Mouse (Mus musculus) hindbrain, embryonic 14.5 days (tissue): ENCODE data around the gene Rbpjl. TPM values are rescaled to one million over a fixed set of nuclear protein-coding genes. Genes with fewer than 3 reads are reported as not detected.

ENCODE experiments used
- ATAC-seq: fragments of 200-750 bp; cut with Nextera tagmentation; 2 replicates; pipeline ENCODE4 v1.8.0; 2017; ENCODE audit warnings: moderate number of reproducible peaks, mild to moderate bottlenecking, moderate TSS enrichment, moderate library complexity; ENCODE audit not compliant: low FRiP score
- DNase-seq: peaks from one replicate; pipeline ENCODE4 v3.0.0-alpha.2; 2015; ENCODE audit warnings: low spot score
- H3K27ac ChIP-seq: fragments of 300-500 bp; sonication (generic); 2 replicates; pipeline ENCODE4 v1.5.1; 2014; ENCODE audit warnings: mild to moderate bottlenecking, moderate library complexity
- H3K27me3 ChIP-seq: fragments of 300-500 bp; sonication (generic); 2 replicates; pipeline ENCODE4 v1.6.1; 2014; ENCODE audit warnings: mild to moderate bottlenecking, low read length, mixed read lengths; ENCODE audit not compliant: control insufficient read depth, insufficient read depth
- H3K36me3 ChIP-seq: fragments of 300-500 bp; sonication (generic); replicated peaks from 2 replicates; pipeline ENCODE4 v1.6.1; 2014; ENCODE audit not compliant: control insufficient read depth, insufficient read depth
- H3K4me1 ChIP-seq: fragments of 300-500 bp; sonication (generic); replicated peaks from 2 replicates; pipeline ENCODE4 v1.6.1; 2014; ENCODE audit warnings: antibody characterized with exemption, low read length, mixed read lengths; ENCODE audit not compliant: control insufficient read depth, insufficient read depth
- H3K4me2 ChIP-seq: fragments of 300-500 bp; sonication (generic); replicated peaks from 2 replicates; pipeline ENCODE4 v1.6.1; 2014; ENCODE audit warnings: mild to moderate bottlenecking, moderate library complexity
- H3K4me3 ChIP-seq: fragments of 300-500 bp; sonication (generic); replicated peaks from 2 replicates; pipeline ENCODE4 v1.5.1; 2014; ENCODE audit warnings: mild to moderate bottlenecking, low read length
- H3K9ac ChIP-seq: fragments of 300-500 bp; sonication (generic); 2 replicates; pipeline ENCODE4 v1.6.1; 2014
- H3K9me3 ChIP-seq: fragments of 300-500 bp; sonication (generic); 2 replicates; pipeline ENCODE4 v1.6.1; 2016; ENCODE audit warnings: low read length; ENCODE audit not compliant: control insufficient read depth
- WGBS: fragments of 180-500 bp; shearing (Covaris S2); extraction: QIAGEN DNeasy Blood & Tissue Kit; methylation state at CpG from one replicate; pipeline ENCODE4 v1.1.7; 2014; 5-methylcytosine and 5-hydroxymethylcytosine counted together
- polyA plus RNA-seq: library from polyadenylated mRNA; unstranded; fragments of >200 nt; fragmentation: Nextera tagmentation; extraction: Ambion mirVana; gene quantifications from 2 replicates; pipeline ENCODE4 v1.2.1, GENCODE M21; 2014

Rbpjl gene
- polyA plus RNA-seq, 1 experiment from 2014 or later = 0.15 TPM

- no peak overlapping the region for H3K9ac ChIP-seq
- 85% methylated on average over 3 of the region's 3 CpGs for WGBS
- H3K4me2 ChIP-seq = no peak overlapping the region
- H3K27me3 ChIP-seq = peaks cover 20% of the 10 kb centered on the region
- DNase-seq = no peak
- ATAC-seq = no peak
- H3K9me3 ChIP-seq = no peaks in the 10 kb centered on the region
- no peak overlapping the region for H3K4me3 ChIP-seq
- no peak overlapping the region for H3K27ac ChIP-seq
- peaks cover 7% of the 10 kb centered on the region for H3K4me1 ChIP-seq
- no peaks in the 10 kb centered on the region for H3K36me3 ChIP-seq
Observed at GRCm38 (mm10) chr2:164445399-164446085, 42.6 kb downstream of the Rbpjl start.

GRCm38 (mm10) chr2:164446086-164446469, 43.1 kb downstream of the Rbpjl start:
- H3K4me3 ChIP-seq = no peak overlapping the region
- no peaks in the 10 kb centered on the region for H3K36me3 ChIP-seq
- no peak for ATAC-seq
- no peak overlapping the region for H3K9ac ChIP-seq
- no peak overlapping the region for H3K27ac ChIP-seq
- no peak for DNase-seq
- peaks cover 17% of the 10 kb centered on the region for H3K27me3 ChIP-seq
- WGBS = 88% methylated on average over 3 of the region's 3 CpGs
- H3K4me2 ChIP-seq = no peak overlapping the region
- no peaks in the 10 kb centered on the region for H3K9me3 ChIP-seq
- H3K4me1 ChIP-seq = peaks cover 7% of the 10 kb centered on the region

GRCm38 (mm10) chr2:164448140-164448539, 45.2 kb downstream of the Rbpjl start:
- Histone ChIP-seq H3K9me3 (no peaks in the 10 kb centered on the region), H3K4me2 (no peak overlapping the region), H3K4me3 (no peak overlapping the region), H3K9ac (no peak overlapping the region), H3K4me1 (no peaks in the 10 kb centered on the region), H3K27ac (no peak overlapping the region), H3K36me3 (no peaks in the 10 kb centered on the region), H3K27me3 (no peaks in the 10 kb centered on the region)
- ATAC-seq (no peak), DNase-seq (no peak)
- 86% methylated on average over 1 of the region's 1 CpGs for WGBS

GRCm38 (mm10) chr2:164448921-164449320, 46.0 kb downstream of the Rbpjl start:
- Histone ChIP-seq H3K9me3 (no peaks in the 10 kb centered on the region), H3K27me3 (no peaks in the 10 kb centered on the region), H3K4me3 (no peak overlapping the region), H3K36me3 (no peaks in the 10 kb centered on the region), H3K4me1 (no peaks in the 10 kb centered on the region), H3K27ac (no peak overlapping the region), H3K9ac (no peak overlapping the region), H3K4me2 (no peak overlapping the region)
- 79% methylated on average over 5 of the region's 5 CpGs for WGBS
- DNase-seq = no peak
- ATAC-seq = no peak

GRCm38 (mm10) chr2:164449341-164450042, 46.6 kb downstream of the Rbpjl start:
- H3K4me2 ChIP-seq = no peak overlapping the region
- no peak overlapping the region for H3K4me3 ChIP-seq
- no peaks in the 10 kb centered on the region for H3K36me3 ChIP-seq
- no peak overlapping the region for H3K27ac ChIP-seq
- H3K4me1 ChIP-seq = no peaks in the 10 kb centered on the region
- no peak overlapping the region for H3K9ac ChIP-seq
- WGBS = 86% methylated on average over 14 of the region's 14 CpGs
- no peaks in the 10 kb centered on the region for H3K27me3 ChIP-seq
- no peaks in the 10 kb centered on the region for H3K9me3 ChIP-seq
- ATAC-seq (no peak), DNase-seq (no peak)

- Histone ChIP-seq H3K36me3 (no peaks in the 10 kb centered on the region), H3K27me3 (no peaks in the 10 kb centered on the region), H3K4me3 (no peak overlapping the region), H3K27ac (no peak overlapping the region), H3K4me1 (0 out of 2 replicates have a peak, but pooled peaks cover 6% of the 10 kb centered on the region), H3K4me2 (no peak overlapping the region), H3K9ac (no peak overlapping the region), H3K9me3 (no peaks in the 10 kb centered on the region)
- ATAC-seq (no peak), DNase-seq (no peak)
- 44% methylated on average over 13 of the region's 13 CpGs for WGBS
Observed at GRCm38 (mm10) chr2:164452000-164452676, 49.2 kb downstream of the Rbpjl start.

- WGBS = 80% methylated on average over 14 of the region's 14 CpGs
- DNase-seq (no peak), ATAC-seq (no peak)
Observed at GRCm38 (mm10) chr2:164453047-164453757, 50.3 kb downstream of the Rbpjl start.

GRCm38 (mm10) chr2:164453887-164454500, 51.1 kb downstream of the Rbpjl start:
- no peak for ATAC-seq
- WGBS = 67% methylated on average over 7 of the region's 7 CpGs
- no peak overlapping the region for H3K4me3 ChIP-seq

More at GRCm38 (mm10) chr2:164453047-164453757, 50.3 kb downstream of the Rbpjl start:
- Histone ChIP-seq H3K27me3 (no peaks in the 10 kb centered on the region), H3K9me3 (no peaks in the 10 kb centered on the region), H3K36me3 (no peaks in the 10 kb centered on the region), H3K27ac (no peak overlapping the region), H3K9ac (no peak overlapping the region), H3K4me2 (no peak overlapping the region), H3K4me1 (0 out of 2 replicates have a peak, but pooled peaks cover 6% of the 10 kb centered on the region), H3K4me3 (no peak overlapping the region)

More at GRCm38 (mm10) chr2:164453887-164454500, 51.1 kb downstream of the Rbpjl start:
- Histone ChIP-seq H3K4me1 (0 out of 2 replicates have a peak, but pooled peaks cover 6% of the 10 kb centered on the region), H3K36me3 (no peaks in the 10 kb centered on the region), H3K27ac (no peak overlapping the region), H3K9me3 (no peaks in the 10 kb centered on the region), H3K9ac (no peak overlapping the region), H3K27me3 (no peaks in the 10 kb centered on the region), H3K4me2 (no peak overlapping the region)
- no peak for DNase-seq
